Mouse (Mus musculus) cerebellum, postnatal 14 days (tissue): ENCODE measurements around the gene Adcy10.

Source experiments
- DNase-seq, 2 experiments: peaks; one replicate each; pipeline ENCODE4 v3.0.0; 2021; ENCODE audit warnings: mixed read lengths in 2 of 2

Adcy10 gene

DNA sequence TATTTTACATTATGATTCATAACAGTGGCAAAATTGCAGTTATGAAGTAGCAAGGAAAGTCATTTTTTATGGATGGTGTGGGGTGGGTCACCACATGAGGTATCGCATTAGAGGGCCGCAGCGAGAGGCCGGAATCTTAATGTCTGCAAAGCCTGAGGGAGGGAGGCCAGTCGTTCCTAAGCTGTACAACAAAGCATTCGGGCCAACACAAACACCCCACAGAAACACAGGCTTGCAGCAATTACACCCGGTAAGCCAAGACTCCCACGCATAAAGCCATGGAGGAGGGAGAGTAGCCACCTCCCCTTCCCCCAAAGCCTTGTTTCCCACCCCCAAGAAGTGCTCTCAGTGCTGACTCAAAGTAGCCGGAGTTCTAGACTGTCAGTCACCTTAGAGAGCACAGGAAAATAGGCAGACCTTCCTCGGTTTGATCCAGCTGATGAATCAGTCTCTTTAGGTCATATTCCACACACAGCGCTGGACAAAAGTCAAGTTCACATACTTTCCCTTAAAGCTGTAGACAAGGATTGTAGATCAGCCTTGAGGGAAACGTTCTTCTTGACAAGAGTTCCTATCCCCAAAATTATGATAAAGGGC, 51.2 kb downstream of the Adcy10 start:
- no peak for DNase-seq

DNA sequence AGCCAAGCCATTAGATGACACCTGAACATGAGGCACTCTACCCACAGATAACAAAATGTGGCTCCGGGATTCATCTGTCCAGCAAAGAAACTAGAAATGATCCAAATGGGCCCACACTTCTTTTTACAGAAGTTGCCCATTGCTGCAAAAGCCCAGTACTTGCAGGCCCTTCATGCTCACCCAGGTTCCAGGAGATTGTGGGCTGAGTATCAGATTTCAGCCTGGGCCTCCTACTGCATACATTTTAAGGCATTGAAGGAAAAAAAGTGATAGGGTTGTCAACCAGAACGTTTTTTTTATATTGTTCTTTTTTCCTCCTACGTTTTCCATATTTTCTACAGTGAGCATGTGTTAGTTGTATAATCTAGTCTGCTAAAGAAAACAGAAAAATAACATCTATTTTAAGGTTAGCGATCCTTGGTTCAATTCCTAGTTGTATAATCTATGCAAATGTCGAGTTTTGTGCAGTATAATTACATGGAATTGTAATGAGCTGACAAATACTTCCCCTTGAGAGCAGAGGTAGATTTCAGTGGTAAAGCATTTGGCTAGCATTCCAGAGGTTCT, 52.3 kb downstream of the Adcy10 start:
- no peak for DNase-seq

DNA sequence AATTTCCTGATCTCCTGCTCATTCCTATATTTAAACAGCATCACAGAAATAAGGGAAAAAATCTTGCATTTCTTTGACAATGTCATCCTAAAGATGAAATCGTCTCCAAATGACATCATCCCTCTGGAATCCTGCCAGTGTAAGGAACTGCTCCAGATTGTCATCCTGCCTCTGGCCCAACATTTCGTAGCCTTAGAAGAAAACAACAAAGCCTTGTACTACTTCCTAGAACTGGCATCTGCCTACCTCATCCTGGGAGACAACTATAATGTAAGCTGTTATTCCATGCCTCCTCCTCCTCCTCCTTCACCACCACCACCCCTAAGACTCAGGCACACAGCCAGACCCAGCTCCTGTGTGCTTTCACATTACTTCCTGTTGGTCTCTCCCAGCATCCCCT, 71.7 kb downstream of the Adcy10 start:
- peak; percentile 44 to 52 for DNase-seq

DNA sequence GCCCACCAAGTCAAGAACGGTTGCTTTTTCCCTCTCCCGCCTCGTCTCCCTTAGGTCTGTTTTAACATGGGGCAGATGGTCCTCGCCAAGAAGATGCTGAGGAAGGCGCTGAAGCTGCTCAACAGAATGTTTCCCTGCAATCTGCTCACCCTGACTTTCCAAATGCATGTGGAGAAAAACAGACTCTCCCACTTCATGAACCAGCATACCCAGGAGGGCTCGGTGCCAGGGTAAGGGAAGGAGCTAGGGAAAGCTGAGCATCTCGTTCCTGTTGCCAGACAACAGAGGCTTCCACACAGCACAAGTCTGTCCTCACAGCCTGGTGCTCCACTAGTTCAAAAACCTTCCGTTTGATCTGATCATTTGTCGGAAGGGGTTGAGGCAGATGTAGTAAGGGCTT, 74.1 kb downstream of the Adcy10 start:
- peak; percentile 92 to 93 for DNase-seq

DNA sequence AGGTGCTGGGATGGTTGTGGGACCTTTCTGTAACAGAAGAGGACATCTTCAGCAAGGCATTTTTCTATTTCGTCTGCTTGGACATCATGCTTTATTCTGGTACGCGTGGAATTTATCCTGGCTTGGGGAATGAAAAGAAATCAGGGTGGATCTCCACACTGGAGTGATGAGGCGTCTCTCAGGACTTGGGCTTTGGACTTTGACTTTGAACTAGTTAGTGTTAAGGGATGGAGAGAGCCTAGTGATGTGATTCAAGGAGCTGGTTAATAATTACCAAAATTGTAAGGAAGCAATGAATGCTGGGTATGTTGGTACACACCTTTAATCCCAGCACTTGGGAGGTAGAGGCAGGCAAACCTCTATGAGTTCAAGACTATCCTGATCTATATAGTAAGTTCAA, 80.3 kb downstream of the Adcy10 start:
- DNase-seq, result no peak

DNA sequence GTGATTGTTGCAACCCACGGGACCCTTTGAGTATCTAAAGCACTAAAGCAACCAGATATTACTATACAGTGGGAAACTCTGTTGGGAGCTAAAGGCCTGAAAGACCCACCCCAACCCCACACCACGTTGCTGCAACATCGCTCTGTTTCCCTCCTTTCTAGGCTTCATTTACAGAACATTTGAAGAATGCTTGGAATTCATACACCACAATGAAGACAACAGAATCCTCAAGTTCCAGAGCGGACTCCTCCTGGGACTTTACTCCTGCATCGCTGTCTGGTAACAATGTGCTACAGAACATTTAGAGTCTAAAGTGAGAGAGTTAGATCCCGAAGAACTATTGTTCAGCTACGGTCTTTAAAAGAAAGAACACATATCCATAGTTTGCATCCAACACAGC, 82.5 kb downstream of the Adcy10 start:
- DNase-seq, result no peak

DNA sequence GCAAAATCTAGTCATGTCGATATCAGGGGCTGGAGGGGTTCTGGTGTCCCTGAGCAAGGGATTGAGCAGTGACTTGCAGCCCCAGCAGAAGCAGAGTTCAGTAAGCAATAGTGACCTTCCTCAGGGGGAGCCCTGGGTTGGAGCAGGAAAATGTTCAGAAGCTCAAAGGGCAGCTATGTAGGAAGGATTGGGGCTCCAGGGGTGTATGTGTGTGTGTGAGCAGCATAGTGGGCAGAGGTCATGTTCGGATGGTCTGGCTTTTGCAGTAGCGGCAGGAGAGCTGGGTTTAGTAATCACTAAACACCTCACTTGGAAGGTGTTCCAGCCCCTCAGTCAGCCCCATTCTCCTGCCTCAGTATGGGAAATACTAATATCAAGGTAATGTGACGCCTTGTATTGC, 91.0 kb downstream of the Adcy10 start:
- DNase-seq, result no peak

DNA sequence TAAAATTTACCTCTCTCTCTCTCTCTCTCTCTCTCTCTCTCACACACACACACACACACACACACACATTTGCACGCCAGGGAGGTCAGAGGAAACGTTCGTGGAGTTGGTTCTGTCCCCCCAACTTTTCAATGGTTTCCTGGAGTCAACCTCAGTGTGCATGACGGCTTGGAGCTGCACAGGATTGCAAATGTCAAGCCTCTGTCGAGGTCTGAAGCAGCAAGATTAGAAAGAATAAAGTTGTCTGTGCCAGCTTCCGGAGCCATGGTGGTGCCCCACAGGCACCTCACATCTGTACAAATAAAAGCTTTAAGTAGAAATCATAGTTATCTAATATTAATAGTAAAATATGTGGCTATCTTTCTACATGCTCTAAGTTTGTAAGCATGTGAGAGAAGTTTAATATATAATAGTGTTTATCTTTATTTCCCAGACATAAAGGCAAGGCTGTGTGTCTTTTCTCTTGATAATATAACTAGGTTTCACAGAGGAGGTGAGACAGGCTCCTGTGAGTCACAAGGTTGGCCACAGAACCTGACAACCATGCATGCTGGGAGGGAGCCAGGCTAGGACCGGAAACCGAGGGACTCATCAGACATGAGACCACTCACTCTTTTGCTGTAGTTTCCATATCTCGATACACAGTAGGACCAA, 91.6 kb downstream of the Adcy10 start:
- no peak for DNase-seq

DNA sequence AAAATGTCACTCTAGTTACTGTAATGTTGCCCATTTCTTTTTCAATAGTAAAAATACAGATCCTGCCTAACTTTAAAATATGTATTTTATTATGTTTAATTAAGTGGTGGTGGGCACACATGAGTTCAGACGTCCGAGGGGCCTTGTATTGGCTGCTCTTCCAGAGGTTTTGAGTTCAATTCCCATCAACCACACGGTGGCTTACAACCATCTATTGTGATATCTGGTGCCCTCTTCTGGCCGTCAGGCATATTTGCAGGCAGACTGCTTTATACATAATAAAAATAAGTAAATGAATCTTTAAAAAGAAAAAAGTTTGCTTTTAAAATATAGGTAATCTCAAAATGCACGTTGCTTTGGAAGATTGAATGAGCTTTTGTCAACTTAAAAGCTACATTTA, 94.3 kb downstream of the Adcy10 start:
- no peak for DNase-seq

DNA sequence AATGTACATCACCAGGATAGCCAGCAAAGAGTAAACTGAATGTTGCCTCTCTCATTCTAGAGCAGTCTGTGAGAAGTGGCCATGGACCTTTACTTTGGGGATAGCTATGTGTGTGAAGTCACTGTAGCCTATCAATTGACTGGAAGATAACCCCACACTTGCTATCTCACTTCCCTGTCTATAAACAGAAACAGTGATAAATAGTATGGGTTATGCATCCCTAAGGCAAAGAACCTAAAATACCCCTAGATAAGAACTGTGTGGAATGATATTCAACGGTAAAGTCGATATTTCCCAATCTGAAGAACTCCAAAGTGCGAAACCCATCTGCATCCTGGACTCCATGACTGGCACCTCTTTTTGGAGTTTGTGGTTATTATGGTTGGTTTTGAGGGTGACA, 96.3 kb downstream of the Adcy10 start:
- no peak for DNase-seq

DNA sequence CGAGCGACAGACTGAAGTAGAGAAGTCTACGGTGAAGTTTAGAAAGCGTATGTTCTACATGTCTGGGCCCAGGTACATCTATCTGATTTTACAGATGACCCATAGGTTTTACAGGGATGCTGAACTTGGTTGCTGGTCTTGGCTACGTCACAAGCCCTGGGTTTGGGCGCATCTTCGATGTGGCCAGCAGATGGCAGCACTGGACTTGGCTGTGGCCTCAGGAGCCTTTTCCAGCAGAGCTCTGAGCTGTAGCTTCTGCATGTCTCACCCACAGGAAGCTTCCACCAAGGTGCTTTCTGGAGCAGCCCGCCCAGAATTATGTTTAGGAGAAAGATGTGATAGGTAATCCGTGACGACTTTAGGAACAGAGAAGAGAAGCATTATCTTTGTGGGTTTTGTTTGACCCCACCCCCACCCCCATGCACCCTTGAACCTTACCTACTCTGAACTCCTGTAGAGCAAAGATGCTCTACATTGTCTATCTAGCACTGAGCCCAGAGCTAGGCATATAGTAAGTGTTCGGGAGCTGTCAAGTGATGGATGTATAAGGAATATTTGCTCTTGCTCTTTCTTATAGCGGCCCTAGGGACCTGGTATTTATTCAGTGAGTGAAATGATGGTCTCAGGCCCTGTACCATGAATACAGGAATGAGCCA, 98.7 kb downstream of the Adcy10 start:
- DNase-seq, result peak; percentile 95 to 96

DNA sequence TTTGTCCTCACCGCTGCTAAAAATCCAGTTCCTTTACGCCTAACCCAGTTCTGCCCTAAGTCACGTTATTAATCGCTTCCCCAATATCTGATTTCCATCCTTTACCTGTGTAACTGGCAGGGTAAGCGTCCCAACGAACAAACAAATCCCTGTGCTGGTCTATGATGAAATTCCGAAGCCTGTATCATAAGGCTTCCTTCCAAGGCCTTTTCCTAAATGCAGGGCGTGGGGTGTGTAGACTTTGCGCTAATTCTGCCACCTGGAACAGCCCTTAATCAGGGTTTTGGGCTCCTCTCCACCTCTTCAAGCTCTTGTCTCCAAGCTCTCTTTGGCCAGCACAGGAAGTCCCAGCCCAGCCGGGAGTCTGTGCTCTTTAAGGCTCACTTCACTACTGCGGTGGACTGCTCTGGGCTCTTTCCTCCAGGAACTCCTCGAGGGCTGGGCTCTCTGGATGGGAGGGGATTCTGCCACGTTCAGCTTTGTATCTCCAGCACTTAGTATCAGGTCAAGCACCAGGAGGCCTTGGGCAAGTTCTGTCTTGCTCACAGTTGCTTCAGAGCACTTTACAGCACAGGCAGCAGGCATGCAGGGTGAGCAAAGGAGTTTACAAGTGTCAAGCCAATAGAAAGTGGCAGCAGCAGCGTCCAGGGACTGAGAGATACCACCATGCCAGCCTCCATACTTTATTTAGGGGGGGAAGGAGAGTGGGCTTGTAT, 100.6 kb downstream of the Adcy10 start:
- peak in 1 of 2 experiments; percentile 23 for DNase-seq

DNA sequence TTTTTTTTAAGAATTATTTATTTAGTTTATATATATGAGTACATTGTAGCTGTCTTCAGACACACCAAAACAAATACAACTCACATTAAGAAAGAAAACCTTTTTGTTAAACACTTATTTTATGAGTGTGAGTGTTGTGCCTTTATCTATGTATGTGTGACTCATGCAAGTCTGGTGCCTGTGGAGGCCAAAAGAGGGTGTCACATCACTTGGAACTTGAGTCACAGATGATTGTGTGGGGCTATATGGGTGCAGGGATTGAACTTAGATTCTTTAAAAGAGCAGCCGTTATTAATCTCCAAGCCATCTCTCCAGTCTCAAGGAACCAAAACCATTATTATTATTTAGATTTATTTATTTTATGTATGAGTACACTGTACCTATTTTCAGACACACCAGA, 101.4 kb downstream of the Adcy10 start:
- no peak for DNase-seq

DNA sequence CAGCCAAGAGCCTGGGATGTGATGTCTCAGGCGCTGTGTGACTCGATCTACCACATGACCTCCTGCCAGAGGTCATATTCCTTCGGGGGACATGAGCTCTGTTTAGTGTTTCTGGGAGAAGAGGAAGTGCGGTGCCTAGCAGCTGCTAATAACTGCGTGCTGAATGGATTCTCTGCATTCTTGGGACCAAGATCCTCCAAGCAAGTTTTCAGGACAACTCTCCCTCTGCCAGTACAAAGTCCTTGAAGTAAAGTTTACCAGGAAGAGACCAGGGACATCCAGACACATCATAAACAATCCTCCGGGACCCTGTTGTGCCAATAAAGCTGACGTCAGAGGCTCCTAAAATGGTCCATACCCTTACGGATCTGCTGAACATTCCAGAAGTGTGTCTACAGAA, 102.9 kb downstream of the Adcy10 start:
- DNase-seq, result no peak

DNA sequence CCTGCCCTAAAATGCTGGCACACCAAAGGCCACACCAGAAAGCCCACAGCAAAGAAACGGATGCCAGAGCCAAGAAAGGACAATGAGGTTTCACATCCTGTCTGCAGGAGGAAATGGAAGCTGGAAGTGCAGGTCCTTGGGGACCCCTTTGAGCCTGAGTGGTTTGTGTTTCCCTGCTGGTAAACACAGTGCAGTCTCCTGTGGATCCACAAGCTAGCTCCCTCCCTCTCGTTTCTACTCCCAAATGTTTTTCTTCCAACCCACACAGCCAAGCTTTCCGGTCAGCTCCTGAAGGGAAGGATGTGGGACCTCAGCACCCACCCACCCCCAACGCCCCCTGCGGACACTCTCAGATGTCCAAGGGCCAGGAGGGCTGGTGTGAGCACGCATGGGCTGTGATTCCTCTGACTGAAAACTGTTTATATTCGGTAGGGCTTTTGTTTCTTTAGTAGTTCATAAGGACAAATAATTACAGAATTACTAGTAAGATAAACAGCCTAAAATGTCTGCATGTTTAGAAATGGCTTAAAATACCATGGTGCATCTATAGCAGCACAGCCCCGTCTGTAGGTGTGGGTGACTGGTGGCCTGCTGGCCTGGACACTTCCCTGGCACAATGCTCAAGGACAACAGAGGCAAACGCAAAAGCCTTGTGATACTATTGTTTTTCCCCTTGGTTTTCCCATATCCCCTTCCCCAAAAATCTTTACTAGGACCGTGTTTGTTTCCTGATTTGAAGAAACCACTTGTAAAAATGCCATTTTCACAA, 104.5 kb downstream of the Adcy10 start:
- no peak for DNase-seq

DNA sequence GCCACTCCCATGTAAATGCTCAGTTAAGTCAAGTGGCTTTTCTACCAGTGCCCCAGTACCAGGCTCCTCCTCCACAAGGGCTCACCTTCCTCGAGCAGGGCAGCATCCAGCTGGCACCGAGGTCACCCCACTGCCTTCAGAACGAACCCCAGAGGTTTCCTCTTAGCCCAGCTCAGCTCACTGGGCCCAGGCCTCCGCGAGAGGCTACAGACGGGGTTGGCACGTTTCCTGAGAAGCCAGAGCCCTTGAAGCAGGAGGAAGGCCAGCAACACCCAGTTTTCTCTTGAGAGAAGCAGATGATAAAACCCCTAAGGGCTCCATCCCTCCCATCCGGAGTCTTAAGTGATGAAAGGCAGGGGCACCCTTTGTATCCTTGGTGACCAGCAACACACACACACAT, 105.8 kb downstream of the Adcy10 start:
- no peak for DNase-seq

DNA sequence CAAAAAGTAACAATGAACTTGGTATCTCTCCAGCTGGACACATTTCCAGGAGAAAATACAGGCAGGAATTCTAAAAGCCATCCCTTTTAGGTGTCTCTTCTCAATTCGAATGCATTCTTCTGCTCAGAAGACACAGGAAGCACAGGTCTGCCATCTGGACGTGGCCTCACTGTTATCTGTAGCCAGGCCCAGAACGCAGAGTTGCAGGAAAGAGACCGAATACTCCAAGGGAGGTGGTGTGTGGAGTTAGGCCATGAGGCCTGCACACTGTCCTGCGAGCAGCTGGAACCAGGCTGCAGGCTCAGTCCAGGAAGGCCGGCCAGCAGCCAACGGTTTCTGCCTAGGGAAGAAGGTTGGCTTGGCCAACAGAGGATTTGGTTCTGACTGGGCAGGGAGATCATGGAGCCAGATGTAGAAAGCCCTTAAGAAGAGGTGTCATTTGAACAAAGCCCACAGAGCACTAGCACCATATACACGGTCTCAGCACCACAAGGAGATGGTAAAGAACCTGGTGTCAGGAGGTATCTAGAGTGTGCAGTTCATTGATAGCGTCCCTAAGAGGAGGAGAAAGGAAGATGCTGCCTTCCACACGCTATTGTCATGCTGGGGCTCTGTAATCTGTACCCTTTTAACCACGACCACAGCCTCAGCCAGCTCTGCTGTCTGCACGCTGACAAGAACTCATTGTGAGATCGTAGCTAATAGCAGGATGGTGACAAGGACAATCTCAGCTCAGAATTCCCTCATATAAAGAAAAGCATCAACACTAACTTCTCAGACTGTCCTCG, 107.5 kb downstream of the Adcy10 start:
- DNase-seq, result peak; percentile 29 to 32

DNA sequence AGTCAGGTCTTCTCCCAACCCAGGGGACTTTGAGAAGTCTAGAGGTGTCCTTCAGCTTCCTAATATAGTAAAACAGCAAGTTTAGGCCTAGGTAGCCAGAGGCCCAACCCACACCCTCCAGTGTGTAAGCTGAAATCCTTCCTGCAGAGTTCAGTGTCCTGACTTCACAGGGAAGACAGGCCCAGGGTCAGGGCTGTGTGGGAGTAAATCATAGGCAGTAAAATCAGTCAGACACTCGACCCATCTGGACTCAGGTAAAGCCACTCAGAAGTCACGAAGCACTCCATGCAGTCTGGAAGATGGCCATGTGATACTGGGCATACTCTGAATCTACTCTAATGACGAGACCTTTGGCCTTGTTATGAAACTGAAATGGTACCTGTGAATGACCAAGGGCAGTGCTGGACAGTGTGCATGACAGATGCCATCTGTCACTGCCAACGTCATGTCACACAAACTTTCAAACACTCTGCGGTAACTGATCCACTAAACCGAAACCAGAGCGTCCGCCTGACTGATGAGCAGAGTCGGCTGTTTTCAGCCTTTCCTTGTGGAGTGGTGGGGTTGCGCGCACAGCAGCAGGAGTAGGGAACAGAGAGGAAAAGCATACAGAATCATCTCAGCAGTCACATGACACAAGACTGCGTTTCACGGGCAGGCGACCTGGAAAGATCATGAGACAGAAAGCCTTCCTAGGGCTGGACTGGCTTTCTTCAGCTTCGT, 109.9 kb downstream of the Adcy10 start:
- no peak for DNase-seq

DNA sequence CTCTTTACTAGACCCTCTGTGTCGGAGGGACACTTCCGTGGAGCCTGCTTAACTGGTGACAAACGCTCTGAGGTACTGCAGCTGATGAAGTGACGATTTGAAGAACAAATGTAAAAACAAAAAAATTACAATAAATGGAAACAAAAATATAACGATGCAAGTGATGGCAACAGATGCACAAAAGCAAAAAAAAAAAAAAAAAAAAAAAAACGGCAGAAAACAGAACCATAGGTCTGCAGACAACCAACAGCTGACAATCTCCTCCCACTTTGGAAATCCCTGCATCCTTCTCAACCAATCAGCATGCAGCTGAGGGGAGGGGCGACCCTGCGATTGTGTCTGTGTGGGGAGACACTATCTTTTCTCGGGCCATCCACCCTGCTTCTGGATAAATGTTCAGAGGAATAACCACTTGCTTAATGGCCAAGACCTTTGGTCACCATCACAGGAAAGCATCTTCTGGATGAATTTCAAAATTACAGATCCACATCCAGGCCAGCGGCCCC, 116.8 kb downstream of the Adcy10 start:
- no peak for DNase-seq

DNA sequence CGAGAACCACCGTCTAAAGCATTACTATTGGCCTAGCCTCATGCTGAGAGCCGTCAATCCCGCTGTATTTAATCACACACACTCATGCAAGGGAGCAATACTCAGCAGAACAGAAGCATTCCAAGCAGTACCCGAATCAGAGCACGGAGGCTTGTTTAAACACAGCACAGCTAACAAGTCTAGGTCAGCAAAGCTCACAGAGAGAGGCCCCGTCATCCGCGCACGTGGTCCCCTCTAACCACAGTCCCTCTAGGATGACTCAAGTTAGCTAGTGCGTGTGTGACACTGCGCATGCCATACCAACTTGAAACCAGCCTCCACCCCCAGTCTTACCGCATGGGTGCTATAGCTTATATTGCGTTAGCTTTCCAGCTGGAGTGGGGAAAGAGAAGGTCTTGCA, 118.2 kb downstream of the Adcy10 start:
- DNase-seq, result no peak

DNA sequence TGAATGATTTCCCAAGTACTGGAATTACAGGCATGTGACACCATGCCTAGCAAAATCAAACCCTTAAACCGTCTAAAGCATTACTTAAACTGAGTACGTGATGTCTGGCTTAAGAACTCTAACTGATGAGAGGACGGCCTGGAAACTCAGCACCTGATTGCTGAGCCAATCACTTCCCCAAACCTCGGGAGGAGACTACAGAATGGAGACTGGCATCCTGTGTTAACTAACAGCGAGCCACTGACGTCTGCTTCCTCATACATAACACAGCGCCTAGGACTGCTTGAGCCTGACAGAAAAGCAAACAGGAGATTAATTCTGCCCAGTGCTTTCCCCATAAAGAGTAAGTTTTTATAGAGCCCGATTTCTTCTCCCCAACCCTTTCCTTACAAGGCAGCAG, 119.2 kb downstream of the Adcy10 start:
- DNase-seq, result no peak
